Mouse (Mus musculus) spleen, postnatal 10 days (tissue): ENCODE measurements around the gene Pon3.

Experiments used
- DNase-seq, 2 experiments: peaks; one replicate each; pipeline ENCODE4 v3.0.0; 2021 to 2022; ENCODE audit warnings: low spot score in 2 of 2

The Pon3 gene

DNA sequence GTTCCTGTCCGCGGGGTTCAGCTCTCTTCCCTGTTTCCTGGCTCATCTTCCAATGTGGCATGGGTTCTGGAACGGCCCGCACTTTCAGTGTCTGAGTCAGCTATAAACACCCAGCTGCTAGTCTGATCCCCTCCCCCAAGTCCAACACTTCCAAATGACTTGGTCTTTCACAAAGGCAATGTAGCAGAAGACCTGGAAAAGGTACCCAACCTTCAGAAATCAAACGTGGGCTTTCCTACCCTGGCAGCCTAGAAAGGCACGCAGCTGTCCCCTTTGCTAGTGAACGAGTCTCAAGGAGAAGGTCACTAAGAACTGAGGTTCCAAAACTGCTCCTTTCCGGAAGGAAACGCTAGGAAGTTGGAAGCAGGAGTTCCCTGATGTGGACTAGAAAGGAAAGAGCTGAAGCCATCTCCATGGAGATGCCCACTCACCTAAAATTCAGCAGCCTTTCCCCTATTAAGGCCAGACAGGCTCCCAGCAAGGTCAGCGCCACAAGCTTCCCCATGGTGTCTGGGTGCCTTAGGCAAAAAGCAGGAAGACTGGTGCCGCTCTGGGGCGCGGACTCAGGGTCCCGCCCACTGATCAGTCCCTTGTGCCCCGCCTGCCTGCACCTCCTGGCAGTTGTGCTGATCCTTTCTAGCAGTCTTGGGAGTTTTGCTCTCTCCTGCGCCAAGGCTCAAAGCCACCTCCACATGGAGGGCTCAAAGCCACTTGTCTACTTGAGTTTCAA is at the start of gene Pon3:
Gene Pon3 (minus strand): TSS at position 565 of the 730 bp plus-strand sequence.
- peak; percentile 46 to 64 for DNase-seq

DNA sequence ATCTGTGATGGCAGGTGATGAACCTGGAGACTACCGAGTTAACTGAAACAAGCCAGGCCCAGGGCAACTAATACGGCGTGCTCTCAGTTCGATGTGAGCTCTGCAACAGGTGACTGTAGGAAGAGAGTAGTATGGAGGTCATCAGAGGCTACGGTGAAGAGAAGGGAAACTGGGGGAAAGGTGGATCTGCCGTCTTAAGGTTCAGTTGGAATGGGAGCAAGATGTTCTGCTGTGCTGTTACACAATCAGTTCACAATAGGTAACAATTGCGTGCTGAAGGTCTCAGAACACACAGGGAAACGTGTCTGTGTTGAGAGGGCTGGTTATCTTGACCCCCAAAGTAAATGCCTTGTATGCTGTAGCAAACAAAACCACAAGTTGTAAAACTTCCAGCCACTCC is 48.9 kb upstream of the Pon3 start:
- DNase-seq = no peak

DNA sequence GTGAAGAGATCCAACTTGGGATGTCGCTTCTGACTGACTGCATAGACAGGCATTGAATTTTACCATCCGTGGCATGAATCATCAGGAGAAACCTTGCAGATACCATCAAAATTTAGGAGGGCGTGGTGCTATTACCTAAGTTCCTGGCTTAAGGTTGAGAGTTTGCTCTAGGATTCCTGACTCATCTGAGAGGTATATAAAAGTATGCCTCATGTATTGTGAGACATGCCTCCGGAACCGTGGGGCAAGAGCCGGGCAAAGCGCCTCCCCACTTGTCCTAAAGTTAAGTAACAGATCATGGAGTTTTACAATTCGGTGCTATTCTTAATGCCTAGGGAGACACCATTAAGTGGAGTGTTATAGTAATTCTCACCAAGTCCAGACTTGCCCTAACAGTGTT is 44.5 kb upstream of the Pon3 start:
- DNase-seq = no peak

DNA sequence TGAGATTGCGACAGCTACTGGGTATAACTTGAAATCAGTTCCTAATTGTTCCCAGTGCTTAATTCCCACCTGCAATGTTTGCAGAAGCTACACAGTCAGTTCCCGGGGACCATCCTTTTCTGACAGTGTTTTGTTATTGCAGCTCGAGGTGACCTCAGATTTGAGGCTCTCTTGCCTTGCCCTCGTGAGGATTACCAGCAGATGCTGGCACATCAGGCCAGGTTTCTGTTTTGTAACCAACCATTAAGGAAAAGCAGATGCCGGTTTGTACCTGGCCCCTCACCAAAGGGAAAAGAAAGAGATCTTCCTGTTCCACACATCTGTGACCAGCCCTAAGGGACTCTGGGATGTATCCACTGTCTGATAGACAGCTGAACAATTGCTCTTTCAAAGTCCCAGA is 43.5 kb upstream of the Pon3 start:
- DNase-seq = no peak

DNA sequence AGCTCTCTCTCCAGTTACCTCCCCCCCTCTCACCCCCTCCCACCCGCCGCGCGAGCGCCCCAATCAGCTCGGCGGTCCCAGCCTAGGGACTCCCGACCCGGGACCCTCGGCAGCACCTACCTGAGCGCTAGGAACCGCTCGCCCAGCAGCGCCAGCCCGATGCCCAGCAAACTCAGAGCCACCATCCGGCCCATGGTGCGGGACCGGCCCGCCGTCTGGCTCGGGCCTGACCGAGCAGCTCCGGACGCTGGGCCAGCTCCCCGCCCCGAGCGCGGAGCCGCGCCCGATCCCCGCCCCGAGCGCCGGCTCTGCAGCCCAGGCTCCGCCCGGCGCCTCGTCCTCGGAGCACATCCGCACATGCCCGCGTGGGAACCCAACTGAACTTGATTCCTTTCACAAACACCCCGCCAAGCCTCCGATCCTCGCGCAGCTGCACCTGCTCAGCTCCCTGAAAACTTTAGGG is 42.0 kb upstream of the Pon3 start, which contains the start of gene Pon2:
Gene Pon2 (minus strand): TSS at position 364 of the 463 bp plus-strand sequence.
- peak; percentile 87 to 90 for DNase-seq

DNA sequence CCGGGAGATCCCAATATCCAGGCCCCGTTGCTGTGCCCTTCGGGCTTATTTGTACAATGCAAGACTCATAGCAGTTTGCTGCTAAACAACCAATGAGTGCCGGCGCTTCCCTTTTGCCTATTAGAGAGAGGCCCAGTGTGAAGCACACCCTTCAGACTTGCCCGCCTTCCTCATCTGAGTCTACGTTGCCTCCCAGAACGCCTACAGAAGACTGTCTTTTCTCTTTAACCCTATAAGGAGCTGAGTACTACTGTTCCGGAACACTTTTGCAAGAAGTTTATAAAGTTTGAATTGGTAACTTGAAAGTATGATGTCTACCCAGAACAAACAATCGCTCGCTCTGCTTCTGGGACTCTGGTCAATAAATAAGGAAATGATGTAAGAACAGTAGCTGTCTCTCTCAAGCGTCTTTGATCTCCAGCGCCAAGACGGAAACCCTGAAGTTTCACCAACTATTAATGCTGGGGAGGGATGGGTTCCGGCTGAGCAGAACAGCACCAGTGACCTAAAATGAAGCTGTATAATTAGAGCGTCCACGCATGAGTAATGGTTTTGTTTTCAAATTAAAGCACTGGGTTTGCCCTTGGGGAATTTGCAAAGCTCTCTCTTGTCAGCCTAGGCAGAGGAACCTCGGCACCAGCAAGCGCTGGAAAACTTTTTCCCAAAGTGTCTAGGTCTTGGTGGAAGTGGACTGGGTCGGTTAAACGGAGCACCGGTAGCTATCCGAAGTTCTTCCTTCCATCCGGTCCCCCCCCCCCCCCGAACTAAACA is 41.4 kb upstream of the Pon3 start:
- peak; percentile 68 to 81 for DNase-seq

DNA sequence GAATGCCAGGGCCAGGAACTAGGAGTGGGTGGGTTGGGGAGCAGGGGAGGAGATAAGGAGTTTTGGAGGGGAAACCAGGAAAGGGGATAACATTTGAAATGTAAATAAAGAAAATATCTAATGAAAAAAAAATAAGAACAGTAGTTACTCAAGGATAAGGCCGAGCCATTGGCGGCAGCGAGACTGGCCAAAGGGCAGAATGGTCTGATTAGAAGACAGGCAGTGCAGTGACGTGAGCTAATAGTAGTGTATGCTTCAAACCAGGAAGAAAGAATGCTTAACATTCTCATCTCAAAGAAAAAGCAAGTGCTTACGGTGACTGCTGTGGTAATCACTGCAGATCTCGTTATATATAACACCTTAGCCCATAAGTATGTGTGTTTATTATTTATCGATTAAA is 40.0 kb upstream of the Pon3 start:
- DNase-seq = no peak

DNA sequence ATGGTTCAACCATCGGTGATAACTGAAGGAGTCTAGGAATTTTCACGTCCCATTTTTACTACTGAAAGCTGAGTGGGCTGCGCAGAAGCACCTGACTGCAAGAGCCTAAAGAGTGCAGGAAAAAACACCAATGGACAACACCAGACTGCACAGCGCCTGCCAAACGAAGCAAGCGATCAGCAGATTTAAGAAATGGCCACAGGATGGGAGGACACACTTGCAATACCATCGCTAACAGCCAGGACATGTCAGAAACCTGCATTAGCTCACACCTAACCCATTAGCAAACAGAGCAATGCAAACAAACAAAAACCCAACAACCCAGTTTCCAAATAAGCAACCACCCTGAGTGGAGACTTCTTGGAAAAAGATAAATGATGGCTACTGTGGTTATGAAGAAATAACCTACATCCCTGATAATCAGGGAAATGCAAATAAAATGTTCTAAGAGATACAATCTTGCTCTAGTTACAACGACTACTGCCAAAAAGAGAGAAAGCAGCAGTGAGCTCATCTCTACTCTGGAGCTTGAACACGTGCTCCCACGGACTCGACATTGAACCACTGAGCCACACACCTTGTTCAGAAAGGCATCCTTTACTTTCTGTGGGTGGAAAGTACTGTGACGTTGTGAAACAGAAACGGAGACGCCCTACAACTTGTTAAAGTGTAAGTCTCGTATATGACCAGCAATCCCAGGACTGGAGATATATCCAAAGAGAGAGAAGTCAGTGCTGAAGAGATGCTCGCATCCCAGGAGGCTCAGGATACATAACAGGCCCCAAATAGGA is 38.8 kb upstream of the Pon3 start:
- DNase-seq = no peak

DNA sequence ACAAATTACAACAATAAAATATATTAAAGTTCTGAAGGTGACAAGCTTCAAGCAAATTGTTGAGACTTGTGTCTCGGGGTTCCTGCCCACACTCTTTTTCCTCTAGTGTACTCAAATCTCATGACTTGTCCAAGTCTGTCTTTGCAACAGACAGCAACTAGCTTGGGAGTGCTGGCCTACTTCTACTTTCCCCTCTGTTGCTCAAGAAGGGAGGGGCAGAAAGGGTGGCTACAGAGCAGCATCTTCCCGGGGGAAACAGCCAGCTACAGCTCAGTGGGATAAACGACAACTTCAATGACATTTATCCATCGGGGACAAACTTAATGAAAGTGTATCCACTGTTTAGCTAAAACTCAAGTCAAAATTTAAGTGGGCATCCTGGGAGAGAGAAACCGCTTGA is 36.8 kb upstream of the Pon3 start:
- no peak for DNase-seq

DNA sequence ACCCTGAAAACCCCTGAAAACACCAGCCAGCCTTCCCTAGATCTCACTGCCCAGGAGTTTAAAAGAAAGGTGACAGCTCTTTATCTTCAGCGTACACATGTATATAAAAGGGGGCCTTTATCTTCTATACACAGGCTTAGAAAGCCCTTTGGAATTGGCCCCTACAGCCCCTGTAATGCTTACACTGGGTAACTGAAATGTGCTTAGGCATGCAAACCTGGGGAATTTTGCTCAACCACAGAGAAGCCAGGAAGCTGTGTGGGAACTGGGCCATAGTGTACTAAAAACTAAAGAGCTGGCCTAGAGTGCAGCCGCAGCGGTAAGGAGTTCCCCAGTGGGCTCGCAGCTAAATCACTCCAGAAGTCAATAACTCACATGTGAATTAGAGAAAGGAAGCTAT is 35.4 kb upstream of the Pon3 start:
- DNase-seq = no peak

DNA sequence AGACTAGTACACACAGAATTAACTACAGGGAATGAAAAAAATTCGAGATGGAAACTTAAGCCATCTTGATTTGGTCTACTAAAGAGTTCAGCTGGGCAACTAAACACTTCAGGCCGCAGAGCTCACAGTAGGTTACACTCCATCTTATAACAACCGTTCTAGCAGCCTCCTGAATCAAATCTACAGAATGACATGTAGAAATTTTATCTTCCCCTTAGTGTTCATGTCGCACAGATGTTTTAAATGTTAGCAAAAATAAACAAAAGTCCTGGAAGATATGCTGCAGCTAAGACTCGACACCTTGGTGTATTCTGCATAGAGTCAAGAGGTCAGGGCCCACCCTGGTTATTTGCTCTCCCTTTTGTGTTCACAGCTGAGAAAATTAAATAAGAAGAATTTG is 31.8 kb upstream of the Pon3 start:
- no peak for DNase-seq

DNA sequence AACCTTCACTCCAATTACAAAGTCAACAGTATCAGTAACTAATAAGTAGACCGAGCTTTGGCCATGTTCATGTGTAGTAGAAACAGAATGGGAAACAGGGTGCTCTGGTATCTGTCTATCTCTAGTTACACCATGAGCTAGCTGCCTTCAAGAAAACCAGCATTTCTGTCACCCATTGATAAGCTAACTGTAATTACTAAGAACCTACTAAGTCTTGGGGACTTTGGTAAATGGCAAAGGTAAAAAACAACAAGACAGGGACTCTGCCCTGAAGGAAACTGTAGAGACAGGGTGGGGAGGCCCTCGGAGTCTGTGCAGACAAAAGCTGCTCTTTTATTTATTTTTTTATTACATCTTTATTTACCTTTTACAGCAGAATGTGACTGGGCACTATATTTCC is 31.3 kb upstream of the Pon3 start:
- DNase-seq = no peak

DNA sequence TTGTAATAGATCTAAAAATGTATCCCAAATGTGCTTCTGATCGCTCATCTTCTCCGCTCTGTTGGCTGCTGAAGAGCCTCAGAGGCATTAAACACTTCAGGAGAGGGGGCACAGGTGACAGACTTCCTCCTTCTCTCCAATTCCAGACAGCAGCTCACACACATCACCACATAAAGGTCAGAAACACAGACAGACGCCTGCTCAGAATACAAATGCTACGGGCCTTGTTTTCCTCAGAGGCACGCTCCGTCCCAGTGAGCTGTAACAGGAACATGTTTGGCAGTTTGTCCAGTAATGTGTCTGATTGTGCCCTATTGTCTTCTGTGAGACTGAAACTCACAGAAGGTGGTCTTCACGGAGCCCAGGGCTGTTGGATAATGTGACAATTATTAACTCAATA is 26.3 kb upstream of the Pon3 start:
- DNase-seq = no peak

DNA sequence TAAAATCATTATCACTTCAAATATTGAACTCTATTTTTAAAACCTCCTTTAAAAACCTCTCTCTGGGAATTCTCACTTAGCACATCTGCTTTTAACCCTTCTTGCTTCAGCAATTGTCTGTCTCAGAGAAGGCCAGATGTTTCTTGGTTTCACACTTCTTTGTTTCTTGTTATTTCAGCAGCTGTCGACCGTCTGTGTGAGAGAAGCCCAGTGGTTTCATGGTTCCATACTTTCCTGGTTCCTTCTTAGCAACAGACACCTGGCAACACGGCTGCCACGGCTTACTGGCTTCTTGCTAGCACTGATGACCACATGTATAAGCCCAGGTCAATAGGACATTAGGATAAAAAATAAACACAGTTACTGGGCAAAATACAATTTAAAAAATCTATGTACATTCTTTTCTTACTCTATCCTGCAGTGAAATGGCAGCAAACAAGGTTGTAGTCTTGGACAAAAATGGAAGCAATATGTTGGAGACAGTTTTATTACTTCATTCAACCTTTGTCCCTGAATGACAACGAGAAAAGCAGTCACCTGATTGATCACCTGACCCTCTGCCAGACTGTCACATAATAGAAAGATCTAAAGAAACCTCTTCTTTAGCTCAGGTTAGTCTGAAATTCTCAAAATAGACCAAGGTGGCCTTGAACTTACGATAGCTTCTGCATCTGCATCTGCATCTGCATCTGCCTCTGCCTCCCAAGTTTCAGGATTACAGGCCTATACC is 24.7 kb upstream of the Pon3 start:
- no peak for DNase-seq

DNA sequence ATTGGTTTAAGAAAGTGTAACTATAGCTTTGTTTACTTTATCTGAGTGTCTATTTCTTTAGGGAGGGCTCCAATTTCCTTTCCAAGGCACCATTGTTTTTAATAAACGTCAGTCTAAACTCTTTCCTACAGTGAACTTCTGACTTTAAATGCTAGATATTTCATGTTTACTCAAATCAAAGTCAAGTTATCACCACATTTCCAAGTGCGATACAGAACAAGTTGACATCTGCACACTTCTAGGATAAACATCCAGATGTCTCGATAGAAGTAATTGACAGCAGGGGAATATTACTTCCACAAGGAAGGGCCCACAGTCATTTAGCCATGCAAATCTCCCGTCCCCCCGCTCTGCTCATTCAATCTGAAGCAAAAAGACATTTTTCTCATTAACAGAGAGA is 21.9 kb upstream of the Pon3 start:
- DNase-seq = peak in 1 of 2 experiments; percentile 1

DNA sequence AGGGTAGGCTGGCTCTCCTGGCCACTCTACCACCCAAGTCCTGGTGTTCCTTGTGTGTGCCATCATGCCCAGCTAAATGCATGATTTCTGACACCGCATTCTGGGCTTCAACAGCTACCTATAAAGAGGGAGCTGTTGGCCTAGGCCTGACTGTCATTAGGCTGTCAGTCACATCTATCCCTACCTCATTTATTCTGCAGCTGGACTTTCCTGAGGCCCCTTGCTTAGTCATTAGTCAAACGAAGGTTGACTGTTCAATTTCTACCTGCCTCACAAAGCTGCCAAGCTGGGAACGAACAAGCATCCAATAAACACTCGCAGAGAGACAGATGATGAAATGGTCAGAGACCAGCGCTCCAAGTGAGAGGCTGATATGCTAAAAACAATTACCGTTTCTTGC is 13.6 kb upstream of the Pon3 start:
- DNase-seq = no peak

DNA sequence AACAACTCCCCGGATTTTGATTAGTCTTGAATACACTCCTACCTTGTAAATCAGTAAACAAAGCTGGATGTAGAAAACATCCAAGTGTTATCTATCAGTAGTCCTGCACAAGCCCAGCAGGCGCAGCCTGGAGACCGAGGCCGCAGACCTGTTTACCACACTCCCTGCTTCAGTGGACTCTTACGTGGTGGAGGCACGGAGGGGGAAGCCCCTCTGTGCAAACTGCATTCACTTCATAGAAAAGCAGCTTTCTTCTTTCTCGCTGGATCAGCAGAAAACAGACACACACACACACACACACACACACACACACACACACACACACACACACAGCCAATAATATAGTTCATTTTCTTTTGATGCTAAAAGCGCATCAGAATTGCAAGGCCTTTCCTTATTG is 8.7 kb upstream of the Pon3 start:
- DNase-seq = no peak

DNA sequence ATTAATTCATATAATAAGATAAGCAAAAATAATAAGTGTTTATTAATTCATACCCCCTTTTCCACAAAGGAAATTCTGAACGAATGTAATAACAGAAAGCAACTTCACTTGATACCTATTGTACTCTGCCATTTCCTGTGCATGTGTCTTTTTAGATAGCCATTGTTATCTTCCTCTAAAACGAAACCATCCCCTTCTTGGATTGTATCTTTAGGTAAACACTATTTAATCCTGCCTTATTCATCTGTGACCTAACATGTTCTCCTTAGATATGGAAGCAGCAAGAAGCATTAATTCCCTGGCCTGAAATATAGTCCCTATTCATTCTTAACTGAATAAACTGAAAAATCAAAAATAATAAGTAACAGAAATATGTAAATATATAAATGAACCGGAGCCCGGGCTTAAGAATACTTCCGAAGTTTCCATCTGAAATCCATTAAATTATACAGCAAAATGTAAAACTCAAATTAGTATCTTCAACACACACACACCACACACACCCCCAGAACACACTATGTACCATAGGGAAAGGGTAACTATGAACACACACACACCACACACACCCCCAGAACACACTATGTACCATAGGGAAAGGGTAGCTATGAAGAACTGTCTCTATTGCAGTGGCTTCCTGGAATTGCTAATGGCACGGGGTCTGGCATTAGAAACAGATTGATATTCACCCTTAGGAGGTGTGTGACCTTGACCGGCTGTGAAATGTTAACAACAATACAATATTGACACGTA is 7.3 kb upstream of the Pon3 start:
- DNase-seq = no peak

DNA sequence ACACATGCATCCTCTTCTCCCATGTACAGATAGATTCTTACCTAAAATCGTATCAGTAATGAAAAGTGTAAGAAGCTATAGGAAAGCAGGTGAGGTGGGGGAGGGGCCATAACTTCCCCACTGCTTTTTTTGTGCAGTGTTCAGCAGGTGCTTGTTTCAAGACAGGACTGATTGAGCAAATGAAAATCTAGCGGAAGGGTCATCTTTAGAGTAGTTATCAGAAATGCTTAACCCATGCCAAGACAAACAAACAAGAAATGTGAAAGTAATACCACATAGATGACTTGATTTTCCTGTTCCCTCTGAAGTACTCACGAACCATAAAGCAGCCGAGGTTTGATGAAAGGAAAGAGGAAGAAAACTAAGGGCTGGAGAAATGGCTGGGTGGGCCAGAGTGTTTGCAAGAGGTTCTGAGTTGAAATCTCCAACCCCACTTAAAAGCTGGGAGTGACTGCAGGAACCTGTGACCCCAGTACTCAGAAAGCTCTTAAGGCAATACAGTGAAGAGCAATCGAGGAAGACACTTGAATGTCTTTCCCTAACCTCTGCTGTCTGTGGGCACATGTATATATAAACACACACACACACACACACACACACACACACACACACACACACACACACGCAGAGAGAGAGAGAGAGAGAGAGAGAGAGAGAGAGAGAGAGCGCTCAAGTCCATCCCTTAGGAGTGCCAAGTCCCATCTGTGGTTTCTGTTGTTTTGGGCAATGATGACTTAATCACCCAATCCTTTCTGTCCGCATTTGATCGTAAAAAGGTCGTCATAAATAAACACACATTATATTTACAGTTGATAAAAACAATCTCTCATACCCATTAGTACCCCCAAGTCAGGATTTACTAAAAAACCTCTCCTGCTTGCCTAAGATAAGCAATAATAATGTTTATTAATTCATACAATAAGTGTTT is 6.5 kb upstream of the Pon3 start:
- DNase-seq = no peak

DNA sequence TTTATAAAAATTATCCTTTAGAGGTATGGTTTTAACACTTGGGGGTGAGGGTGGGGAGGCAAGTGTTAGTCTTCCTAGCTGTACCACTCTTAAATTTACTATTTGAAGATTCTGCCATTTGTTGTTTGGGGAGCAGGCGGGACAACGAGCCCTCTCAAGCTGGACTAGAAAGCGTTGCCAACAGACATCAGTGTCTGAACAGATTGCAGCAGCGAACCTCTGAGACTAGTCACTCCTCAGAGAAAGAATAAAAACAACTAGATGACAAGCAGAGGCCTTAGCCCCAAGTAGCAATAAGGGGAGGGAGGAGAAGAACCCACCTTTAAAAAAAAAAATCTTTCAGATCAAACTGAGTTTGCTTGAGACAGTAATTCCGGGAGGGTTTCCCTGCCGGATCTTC is 795 bp downstream of the Pon3 start:
- DNase-seq = no peak
